Mouse (Mus musculus) forebrain, embryonic 15.5 days (tissue): ENCODE measurements around the gene Tmem248. TPM values are rescaled to one million over a fixed set of nuclear protein-coding genes. Genes with fewer than 3 reads are reported as not detected.

ENCODE experiments used
- polyA plus RNA-seq: library from polyadenylated mRNA; unstranded; fragments of >200 nt; fragmentation: Nextera tagmentation; extraction: Ambion mirVana; gene quantifications from 2 replicates; pipeline ENCODE4 v1.2.1, GENCODE M21; 2015

The Tmem248 gene
- polyA plus RNA-seq, 1 experiment from 2014 or later: 24.1 TPM

Other genes starting within 250 kb of the Tmem248 start
- gene Gusb, start 214.0 kb upstream of the Tmem248 start, polyA plus RNA-seq: 17.6 TPM in 2 replicates
- 23.1 and 29.5 TPM in 2 replicates for gene Asl, start 187.8 kb upstream of the Tmem248 start, polyA plus RNA-seq
- 72.9 and 82.8 TPM in 2 replicates for gene Crcp, start 187.8 kb upstream of the Tmem248 start, polyA plus RNA-seq
- 57.5 and 57.7 TPM in 2 replicates for gene Tpst1, start 143.8 kb upstream of the Tmem248 start, polyA plus RNA-seq
- gene Kctd7, start 72.2 kb upstream of the Tmem248 start, polyA plus RNA-seq: 13.5 TPM in 2 replicates
- gene Rabgef1, start 45.3 kb upstream of the Tmem248 start, polyA plus RNA-seq: 40.2 and 41.3 TPM in 2 replicates
- 60.0 and 64.3 TPM in 2 replicates for gene Sbds, start 38.4 kb downstream of the Tmem248 start, polyA plus RNA-seq
- gene Tyw1, start 38.5 kb downstream of the Tmem248 start, polyA plus RNA-seq: 24.8 and 27.1 TPM in 2 replicates
- 17.5 and 17.6 TPM in 2 replicates for gene Caln1, start 152.4 kb downstream of the Tmem248 start, polyA plus RNA-seq
- gene A330070K13Rik, start 167.6 kb downstream of the Tmem248 start, polyA plus RNA-seq: not detected in 2 replicates